Mouse (Mus musculus): Measurements from ENCODE around the gene Ephb1.

The Ephb1 gene

DNA sequence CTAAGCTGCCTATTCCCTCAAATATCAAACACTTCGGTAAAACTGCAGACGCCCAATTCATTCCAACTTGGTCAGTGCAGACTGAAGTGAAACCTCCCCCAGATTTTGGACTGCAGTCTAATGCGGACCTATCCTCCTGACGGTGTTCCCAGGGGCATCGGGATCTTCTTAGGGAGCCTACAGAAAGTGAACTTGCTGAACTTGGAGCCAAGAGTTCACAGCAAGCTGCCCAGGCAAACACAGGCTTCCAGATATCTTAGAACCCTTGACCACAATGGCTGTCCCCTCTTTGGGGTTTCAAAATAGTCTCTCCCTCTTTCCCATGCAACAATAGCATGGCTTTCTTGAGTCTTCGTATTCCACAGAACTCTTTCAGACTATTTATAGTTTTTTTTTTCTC is 3.8 kb downstream of the Ephb1 start:
- H3K4me3 ChIP-seq (replicated peaks; ENCODE audit: low read length): no peak overlapping the region
- peaks cover 97% of the 10 kb centered on the region for H3K27me3 ChIP-seq (ENCODE audit: insufficient read depth, low read length)
- no peak for TF ChIP-seq POU5F1 (IDR thresholded peaks at IDR 0.05; ENCODE audit: borderline replicate concordance, low read length)
- TF ChIP-seq NANOG (IDR thresholded peaks at IDR 0.05; ENCODE audit: borderline replicate concordance, low read length): no peak
- TF ChIP-seq CTCF (conservative IDR thresholded peaks at IDR 0.05; ENCODE audit: low read length): no peak

DNA sequence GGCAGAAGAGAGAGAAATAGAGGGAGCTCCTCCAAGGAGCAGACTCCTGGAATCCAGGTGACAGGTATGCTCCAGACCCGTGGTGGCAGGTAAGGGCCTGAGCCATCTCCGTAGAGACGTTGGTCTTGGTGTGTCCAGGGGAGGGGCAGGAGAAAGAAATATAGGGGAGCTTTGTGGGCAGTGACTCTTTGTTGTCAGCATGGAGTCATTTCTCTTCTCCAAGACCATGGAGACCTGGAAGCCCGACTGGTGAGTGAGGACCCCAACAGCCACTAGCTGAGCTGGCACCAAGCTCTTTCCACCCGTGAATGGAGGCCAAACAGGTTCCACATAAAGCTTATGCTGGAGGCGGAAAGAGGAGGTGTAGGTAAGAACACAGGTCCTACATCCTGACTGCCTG is 4.4 kb downstream of the Ephb1 start:
- H3K27me3 ChIP-seq (ENCODE audit: insufficient read depth, low read length): peaks cover 96% of the 10 kb centered on the region
- H3K9me3 ChIP-seq (ENCODE audit: low read length): no peaks in the 10 kb centered on the region
- no peak overlapping the region for H3K4me3 ChIP-seq (replicated peaks; ENCODE audit: low read length)
- TF ChIP-seq CTCF (conservative IDR thresholded peaks at IDR 0.05; ENCODE audit: low read length) (no peak), POU5F1 (IDR thresholded peaks at IDR 0.05; ENCODE audit: borderline replicate concordance, low read length) (no peak), NANOG (IDR thresholded peaks at IDR 0.05; ENCODE audit: borderline replicate concordance, low read length) (no peak)
- peaks cover 23% of the 10 kb centered on the region for H3K4me1 ChIP-seq (replicated peaks; ENCODE audit: low read depth, low read length)
- H3K36me3 ChIP-seq (ENCODE audit: insufficient read depth, low read length): no peaks in the 10 kb centered on the region

More for the DNA sequence above, 3.8 kb downstream of the Ephb1 start:
- Histone ChIP-seq H3K36me3 (ENCODE audit: insufficient read depth, low read length) (no peaks in the 10 kb centered on the region), H3K9me3 (ENCODE audit: low read length) (no peaks in the 10 kb centered on the region), H3K4me1 (replicated peaks; ENCODE audit: low read depth, low read length) (peaks cover 23% of the 10 kb centered on the region)

DNA sequence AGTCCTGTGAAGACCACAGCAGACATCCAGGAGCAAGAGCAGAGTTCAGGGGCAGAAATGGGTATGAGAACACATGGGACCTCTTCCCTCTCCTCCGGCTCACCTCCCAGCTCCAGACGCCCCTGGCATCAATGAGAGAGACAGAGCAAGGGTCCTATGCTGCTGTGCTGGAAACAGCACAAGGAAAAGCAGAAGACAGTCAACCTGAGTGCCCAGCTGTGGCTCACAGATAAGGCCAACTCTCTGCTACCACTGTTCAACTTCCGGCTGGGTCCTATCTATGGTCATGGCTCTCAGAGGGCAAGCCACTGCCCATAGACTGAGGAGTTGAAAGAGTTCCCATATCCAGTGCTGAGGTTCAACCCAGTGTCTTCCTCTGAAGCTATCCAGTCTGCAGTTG is 7.7 kb downstream of the Ephb1 start:
- Histone ChIP-seq H3K36me3 (ENCODE audit: insufficient read depth, low read length) (no peaks in the 10 kb centered on the region), H3K27me3 (ENCODE audit: insufficient read depth, low read length) (peaks cover 82% of the 10 kb centered on the region), H3K4me1 (replicated peaks; ENCODE audit: low read depth, low read length) (peaks cover 8% of the 10 kb centered on the region), H3K9me3 (ENCODE audit: low read length) (no peaks in the 10 kb centered on the region), H3K4me3 (replicated peaks; ENCODE audit: low read length) (no peak overlapping the region)
- no peak for TF ChIP-seq CTCF (conservative IDR thresholded peaks at IDR 0.05; ENCODE audit: low read length)
- no peak for TF ChIP-seq NANOG (IDR thresholded peaks at IDR 0.05; ENCODE audit: borderline replicate concordance, low read length)
- no peak for TF ChIP-seq POU5F1 (IDR thresholded peaks at IDR 0.05; ENCODE audit: borderline replicate concordance, low read length)

DNA sequence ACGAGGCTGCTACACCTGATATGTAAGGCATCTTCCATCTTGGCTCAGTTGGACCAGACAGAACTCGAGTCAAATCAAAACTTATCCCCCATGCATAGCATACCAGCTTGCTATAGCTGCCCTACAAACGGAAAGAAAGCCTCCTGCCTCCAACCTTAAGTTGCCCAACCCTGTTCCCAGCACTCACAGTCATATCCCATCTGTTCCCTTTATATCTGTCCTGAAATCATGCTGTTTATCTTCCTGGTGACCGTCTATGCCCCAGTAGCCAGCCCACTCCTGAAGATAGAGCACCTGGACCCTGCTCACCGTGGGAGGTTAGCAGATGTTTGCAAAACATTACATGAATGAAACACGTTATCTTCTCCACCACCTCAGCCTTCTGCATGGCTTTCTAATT is 9.0 kb downstream of the Ephb1 start:
- Histone ChIP-seq H3K4me1 (replicated peaks; ENCODE audit: low read depth, low read length) (peaks cover 5% of the 10 kb centered on the region; the same call in 1 of the 2 replicates), H3K36me3 (ENCODE audit: insufficient read depth, low read length) (no peaks in the 10 kb centered on the region), H3K4me3 (replicated peaks; ENCODE audit: low read length) (no peak overlapping the region), H3K27me3 (ENCODE audit: insufficient read depth, low read length) (peaks cover 69% of the 10 kb centered on the region), H3K9me3 (ENCODE audit: low read length) (no peaks in the 10 kb centered on the region)
- TF ChIP-seq CTCF (conservative IDR thresholded peaks at IDR 0.05; ENCODE audit: low read length) (no peak), POU5F1 (IDR thresholded peaks at IDR 0.05; ENCODE audit: borderline replicate concordance, low read length) (no peak), NANOG (IDR thresholded peaks at IDR 0.05; ENCODE audit: borderline replicate concordance, low read length) (no peak)

DNA sequence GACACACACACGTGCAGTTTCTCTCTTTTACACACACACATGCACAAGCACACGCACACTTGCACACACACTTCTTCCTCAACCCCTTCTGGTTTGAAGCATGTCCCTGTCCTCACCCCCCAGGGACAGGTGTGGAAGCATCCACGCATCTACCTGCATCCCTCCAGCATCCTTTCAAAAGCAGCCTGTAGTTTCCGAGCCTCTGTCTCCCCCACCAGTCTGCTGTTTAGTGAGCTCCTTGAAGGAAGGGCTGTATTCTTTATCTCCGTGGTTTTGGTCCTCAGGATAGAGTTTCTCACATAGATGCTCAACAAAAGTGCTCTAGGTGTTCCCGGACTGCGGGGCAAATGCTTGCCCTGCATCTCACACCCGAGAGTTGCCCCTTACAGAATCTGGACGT is 9.4 kb downstream of the Ephb1 start:
- TF ChIP-seq NANOG (IDR thresholded peaks at IDR 0.05; ENCODE audit: borderline replicate concordance, low read length) (no peak), POU5F1 (IDR thresholded peaks at IDR 0.05; ENCODE audit: borderline replicate concordance, low read length) (no peak), CTCF (conservative IDR thresholded peaks at IDR 0.05; ENCODE audit: low read length) (no peak)
- no peaks in the 10 kb centered on the region for H3K9me3 ChIP-seq (ENCODE audit: low read length)
- H3K4me3 ChIP-seq (replicated peaks; ENCODE audit: low read length): no peak overlapping the region
- peaks cover 5% of the 10 kb centered on the region; the same call in 1 of the 2 replicates for H3K4me1 ChIP-seq (replicated peaks; ENCODE audit: low read depth, low read length)
- peaks cover 67% of the 10 kb centered on the region for H3K27me3 ChIP-seq (ENCODE audit: insufficient read depth, low read length)
- H3K36me3 ChIP-seq (ENCODE audit: insufficient read depth, low read length): no peaks in the 10 kb centered on the region

DNA sequence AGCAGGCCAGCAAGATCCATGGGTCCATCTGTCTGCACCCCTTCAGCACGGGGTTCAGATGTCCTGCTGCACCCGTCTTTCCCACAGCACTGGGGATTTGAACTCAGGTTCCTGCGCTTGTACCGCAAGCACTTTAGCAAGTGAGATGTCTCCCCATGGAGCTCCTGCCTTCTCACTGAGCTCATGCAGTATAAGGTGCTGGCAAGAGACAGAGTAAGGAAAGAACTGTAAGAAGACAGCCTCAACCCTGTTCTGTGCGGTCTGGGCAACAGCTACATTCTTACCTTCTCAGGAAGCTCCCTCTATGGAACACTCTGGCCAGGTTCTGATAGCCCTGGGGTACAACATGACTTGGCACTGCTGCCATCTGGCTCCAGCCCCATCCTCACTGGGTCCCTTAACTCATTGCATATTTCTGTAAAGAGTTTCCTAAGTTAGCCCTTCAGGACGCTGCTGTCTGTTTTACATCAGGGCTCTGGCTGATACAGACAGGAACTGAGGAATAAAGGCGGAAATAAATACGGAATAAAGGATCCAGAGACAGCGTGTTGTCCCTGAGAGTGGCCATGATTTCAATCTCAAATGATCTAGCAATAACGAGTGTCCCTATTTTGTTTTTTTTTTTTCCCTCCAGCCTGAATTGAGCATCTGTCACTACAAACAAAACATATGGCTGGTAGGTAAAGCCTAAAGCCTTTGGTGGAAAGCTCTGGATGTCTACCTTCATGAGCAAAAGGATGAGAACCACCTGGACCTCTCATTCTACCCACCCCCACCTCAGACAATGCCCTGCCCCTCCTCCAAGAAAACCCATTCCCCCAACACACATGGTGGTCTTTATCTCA is 10.2 kb downstream of the Ephb1 start:
- TF ChIP-seq POU5F1 (IDR thresholded peaks at IDR 0.05; ENCODE audit: borderline replicate concordance, low read length) (no peak), NANOG (IDR thresholded peaks at IDR 0.05; ENCODE audit: borderline replicate concordance, low read length) (no peak), CTCF (conservative IDR thresholded peaks at IDR 0.05; ENCODE audit: low read length) (no peak)
- Histone ChIP-seq H3K4me1 (replicated peaks; ENCODE audit: low read depth, low read length) (peaks cover 5% of the 10 kb centered on the region; the same call in 1 of the 2 replicates), H3K4me3 (replicated peaks; ENCODE audit: low read length) (no peak overlapping the region), H3K27me3 (ENCODE audit: insufficient read depth, low read length) (peaks cover 61% of the 10 kb centered on the region), H3K9me3 (ENCODE audit: low read length) (no peaks in the 10 kb centered on the region), H3K36me3 (ENCODE audit: insufficient read depth, low read length) (no peaks in the 10 kb centered on the region)

DNA sequence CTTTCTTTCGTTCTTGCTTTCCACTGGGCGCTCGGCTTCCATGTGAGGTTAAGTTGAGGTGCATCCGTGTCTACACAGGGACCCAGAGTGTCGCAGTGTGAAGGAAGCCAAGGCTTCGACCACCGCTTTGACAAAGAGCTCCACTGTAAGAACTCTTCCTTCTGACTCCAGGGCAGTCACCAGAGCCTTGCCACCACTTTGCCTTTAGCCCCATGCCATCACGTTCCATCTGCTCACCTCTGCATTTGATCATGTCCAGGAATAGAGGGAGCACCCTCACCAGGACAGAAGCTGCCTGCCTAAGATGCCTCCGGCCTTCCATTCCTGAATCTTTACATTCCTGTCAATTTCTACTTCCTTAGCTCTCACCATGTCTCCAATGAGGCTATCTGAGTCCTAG is 11.4 kb downstream of the Ephb1 start:
- H3K9me3 ChIP-seq (ENCODE audit: low read length): no peaks in the 10 kb centered on the region
- no peak overlapping the region for H3K4me3 ChIP-seq (replicated peaks; ENCODE audit: low read length)
- peaks cover 48% of the 10 kb centered on the region for H3K27me3 ChIP-seq (ENCODE audit: insufficient read depth, low read length)
- H3K36me3 ChIP-seq (ENCODE audit: insufficient read depth, low read length): no peaks in the 10 kb centered on the region
- TF ChIP-seq POU5F1 (IDR thresholded peaks at IDR 0.05; ENCODE audit: borderline replicate concordance, low read length) (no peak), NANOG (IDR thresholded peaks at IDR 0.05; ENCODE audit: borderline replicate concordance, low read length) (no peak), CTCF (conservative IDR thresholded peaks at IDR 0.05; ENCODE audit: low read length) (no peak)
- H3K4me1 ChIP-seq (replicated peaks; ENCODE audit: low read depth, low read length): peaks cover 5% of the 10 kb centered on the region; the same call in 1 of the 2 replicates

DNA sequence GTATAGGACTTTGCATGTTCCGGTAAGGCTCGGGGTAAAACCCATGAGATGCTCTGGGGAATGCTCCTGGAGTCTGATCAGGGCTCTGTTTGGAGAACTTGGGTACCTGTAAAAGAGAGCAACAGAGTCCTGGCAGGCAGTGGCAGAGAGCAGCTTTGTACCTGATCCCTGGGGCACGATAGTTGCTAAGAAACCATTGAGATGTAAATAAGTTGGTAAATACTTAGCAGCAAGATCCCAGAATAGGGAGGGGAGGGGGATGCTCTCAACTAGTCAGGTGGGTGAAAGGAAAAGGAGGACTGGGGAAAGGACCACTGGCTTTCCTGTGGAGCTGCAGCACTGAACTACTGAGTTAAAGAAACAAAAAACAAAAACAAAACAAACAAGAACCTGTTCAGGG is 12.5 kb downstream of the Ephb1 start:
- H3K4me3 ChIP-seq (replicated peaks; ENCODE audit: low read length): no peak overlapping the region
- no peaks in the 10 kb centered on the region for H3K9me3 ChIP-seq (ENCODE audit: low read length)
- 0 out of 2 replicates have a peak, but pooled peaks cover 5% of the 10 kb centered on the region for H3K4me1 ChIP-seq (replicated peaks; ENCODE audit: low read depth, low read length)
- TF ChIP-seq CTCF (conservative IDR thresholded peaks at IDR 0.05; ENCODE audit: low read length): no peak
- TF ChIP-seq POU5F1 (IDR thresholded peaks at IDR 0.05; ENCODE audit: borderline replicate concordance, low read length): no peak
- TF ChIP-seq NANOG (IDR thresholded peaks at IDR 0.05; ENCODE audit: borderline replicate concordance, low read length): no peak
- H3K36me3 ChIP-seq (ENCODE audit: insufficient read depth, low read length): no peaks in the 10 kb centered on the region
- peaks cover 38% of the 10 kb centered on the region for H3K27me3 ChIP-seq (ENCODE audit: insufficient read depth, low read length)

All from E14TG2a.4 (cell line).